Mouse (Mus musculus): ENCODE results near the gene Tenm3. TPM values are rescaled to one million over a fixed set of nuclear protein-coding genes. Genes with fewer than 3 reads are reported as not detected.

Gene Tenm3
- polyA plus RNA-seq, 1 experiment: 12.8 TPM

DNA sequence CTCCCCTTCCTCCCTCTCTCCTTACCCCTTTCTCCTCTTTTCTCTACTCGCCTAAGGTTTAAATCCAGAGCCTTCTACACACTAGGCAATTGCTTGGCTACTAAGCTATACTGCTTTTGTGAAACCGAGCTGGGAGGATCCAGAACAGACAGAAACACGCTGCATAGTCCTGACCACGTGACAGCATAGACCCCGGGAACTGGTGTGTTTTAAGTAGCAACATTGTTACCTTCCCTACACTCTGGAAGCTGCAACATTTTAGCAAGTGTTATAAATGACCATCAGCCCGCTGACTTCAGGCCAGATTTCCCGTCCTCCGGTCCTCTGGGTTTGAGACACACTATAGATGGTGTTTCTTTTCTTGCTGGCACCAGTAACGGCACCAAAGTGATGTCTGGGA, 640.1 kb downstream of the Tenm3 start:
- Histone ChIP-seq H3K79me2 (ENCODE audit: control insufficient read depth, insufficient read depth) (no peaks in the 10 kb centered on the region), H3K4me3 (no peak overlapping the region), H3ac (ENCODE audit: control insufficient read depth, insufficient read length) (no peak overlapping the region), H3K4me2 (ENCODE audit: low read depth) (no peak overlapping the region), H3K27me3 (ENCODE audit: control insufficient read depth, insufficient read depth, insufficient read length) (no peaks in the 10 kb centered on the region), H3K36me3 (ENCODE audit: control insufficient read depth, insufficient read depth) (no peaks in the 10 kb centered on the region)
- TF ChIP-seq POLR2AphosphoS2 (IDR thresholded peaks at IDR 0.05; ENCODE audit: insufficient read length, low read depth): no peak
- TF ChIP-seq CEBPB (IDR thresholded peaks at IDR 0.05; ENCODE audit: insufficient read depth, poor library complexity, severe bottlenecking): no peak
- TF ChIP-seq MAX (IDR thresholded peaks at IDR 0.05; ENCODE audit: low read depth): no peak
- no peak for TF ChIP-seq USF1 (IDR thresholded peaks at IDR 0.05; ENCODE audit: low read depth)
- no peak for TF ChIP-seq POLR2A (IDR thresholded peaks at IDR 0.05; ENCODE audit: insufficient read length, low read depth)
- no peak for TF ChIP-seq MYOG (IDR thresholded peaks at IDR 0.05; ENCODE audit: control insufficient read depth in 1 of 3, insufficient read depth in 1 of 3, insufficient read length in 2 of 3, low read depth in 2 of 3)
- no peak for TF ChIP-seq E2F4 (IDR thresholded peaks at IDR 0.05; ENCODE audit: insufficient read depth)
- no peak for TF ChIP-seq TCF3 (IDR thresholded peaks at IDR 0.05; ENCODE audit: insufficient read length, low read depth)
- TF ChIP-seq TCF12 (IDR thresholded peaks at IDR 0.05; ENCODE audit: insufficient read depth, poor library complexity, severe bottlenecking): no peak
- TF ChIP-seq MYOD1 (IDR thresholded peaks at IDR 0.05; ENCODE audit: control insufficient read depth in 1 of 3, insufficient read length in 2 of 3, low read depth in 2 of 3): no peak
- TF ChIP-seq SRF (IDR thresholded peaks at IDR 0.05; ENCODE audit: control insufficient read depth, insufficient read length, low read depth): no peak
- TF ChIP-seq REST (IDR thresholded peaks at IDR 0.05; ENCODE audit: insufficient read depth, insufficient read length): no peak

DNA sequence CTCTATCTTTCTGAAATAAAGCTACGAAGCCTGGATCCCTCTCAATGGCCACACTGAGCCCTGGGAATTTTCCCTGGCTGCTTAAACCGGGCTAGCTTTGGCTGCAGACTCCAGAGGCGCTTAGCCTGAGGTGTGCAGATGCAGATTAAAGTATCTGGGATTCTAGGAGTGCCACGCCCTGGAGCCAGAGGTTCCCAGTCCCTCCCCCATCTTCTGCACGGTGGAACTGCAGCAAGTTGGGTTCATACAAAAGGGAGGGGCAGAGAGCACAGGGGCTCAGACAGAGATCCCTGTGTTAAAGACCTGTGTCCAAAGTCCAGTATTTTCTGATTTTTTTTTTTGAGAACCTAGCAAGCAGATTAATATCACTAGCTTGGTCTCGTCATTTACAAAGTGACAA, 640.6 kb downstream of the Tenm3 start:
- no peaks in the 10 kb centered on the region for H3K79me2 ChIP-seq (ENCODE audit: control insufficient read depth, insufficient read depth)
- H3ac ChIP-seq (ENCODE audit: control insufficient read depth, insufficient read length): no peak overlapping the region
- TF ChIP-seq MYOG (IDR thresholded peaks at IDR 0.05; ENCODE audit: control insufficient read depth in 1 of 3, insufficient read depth in 1 of 3, insufficient read length in 2 of 3, low read depth in 2 of 3) (no peak), TCF12 (IDR thresholded peaks at IDR 0.05; ENCODE audit: insufficient read depth, poor library complexity, severe bottlenecking) (no peak), SRF (IDR thresholded peaks at IDR 0.05; ENCODE audit: control insufficient read depth, insufficient read length, low read depth) (no peak), CEBPB (IDR thresholded peaks at IDR 0.05; ENCODE audit: insufficient read depth, poor library complexity, severe bottlenecking) (no peak), POLR2AphosphoS2 (IDR thresholded peaks at IDR 0.05; ENCODE audit: insufficient read length, low read depth) (no peak), USF1 (IDR thresholded peaks at IDR 0.05; ENCODE audit: low read depth) (no peak), TCF3 (IDR thresholded peaks at IDR 0.05; ENCODE audit: insufficient read length, low read depth) (no peak), MAX (IDR thresholded peaks at IDR 0.05; ENCODE audit: low read depth) (no peak), E2F4 (IDR thresholded peaks at IDR 0.05; ENCODE audit: insufficient read depth) (no peak), MYOD1 (IDR thresholded peaks at IDR 0.05; ENCODE audit: control insufficient read depth in 1 of 3, insufficient read length in 2 of 3, low read depth in 2 of 3) (no peak), POLR2A (IDR thresholded peaks at IDR 0.05; ENCODE audit: insufficient read length, low read depth) (no peak), REST (IDR thresholded peaks at IDR 0.05; ENCODE audit: insufficient read depth, insufficient read length) (no peak)
- H3K27me3 ChIP-seq (ENCODE audit: control insufficient read depth, insufficient read depth, insufficient read length): no peaks in the 10 kb centered on the region
- no peaks in the 10 kb centered on the region for H3K36me3 ChIP-seq (ENCODE audit: control insufficient read depth, insufficient read depth)
- H3K4me3 ChIP-seq: no peak overlapping the region
- no peak overlapping the region for H3K4me2 ChIP-seq (ENCODE audit: low read depth)

DNA sequence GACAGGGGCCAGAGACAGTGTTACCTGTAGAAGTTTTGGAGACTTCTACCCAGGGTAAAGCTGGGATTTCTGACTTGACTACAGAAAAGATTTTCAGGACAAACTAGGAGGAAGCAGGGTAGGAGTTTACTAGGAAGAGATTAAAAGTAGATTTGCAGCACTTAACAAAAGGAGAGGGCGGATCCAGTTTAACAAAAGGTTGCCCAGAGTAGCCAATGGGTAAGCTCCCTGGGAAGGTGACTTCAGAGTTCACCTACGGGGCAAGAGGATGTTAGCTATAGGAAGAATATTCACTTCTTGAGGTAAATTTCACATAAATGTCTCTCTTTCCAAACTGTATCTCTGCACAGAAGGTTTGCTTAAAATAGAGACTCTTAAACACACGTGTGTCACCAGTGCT, 641.1 kb downstream of the Tenm3 start:
- no peak for TF ChIP-seq REST (IDR thresholded peaks at IDR 0.05; ENCODE audit: insufficient read depth, insufficient read length)
- no peak for TF ChIP-seq E2F4 (IDR thresholded peaks at IDR 0.05; ENCODE audit: insufficient read depth)
- no peak for TF ChIP-seq CEBPB (IDR thresholded peaks at IDR 0.05; ENCODE audit: insufficient read depth, poor library complexity, severe bottlenecking)
- no peak for TF ChIP-seq MYOG (IDR thresholded peaks at IDR 0.05; ENCODE audit: control insufficient read depth in 1 of 3, insufficient read depth in 1 of 3, insufficient read length in 2 of 3, low read depth in 2 of 3)
- no peak for TF ChIP-seq POLR2AphosphoS2 (IDR thresholded peaks at IDR 0.05; ENCODE audit: insufficient read length, low read depth)
- TF ChIP-seq MYOD1 (IDR thresholded peaks at IDR 0.05; ENCODE audit: control insufficient read depth in 1 of 3, insufficient read length in 2 of 3, low read depth in 2 of 3): no peak
- no peak for TF ChIP-seq TCF3 (IDR thresholded peaks at IDR 0.05; ENCODE audit: insufficient read length, low read depth)
- TF ChIP-seq TCF12 (IDR thresholded peaks at IDR 0.05; ENCODE audit: insufficient read depth, poor library complexity, severe bottlenecking): no peak
- TF ChIP-seq POLR2A (IDR thresholded peaks at IDR 0.05; ENCODE audit: insufficient read length, low read depth): no peak
- TF ChIP-seq SRF (IDR thresholded peaks at IDR 0.05; ENCODE audit: control insufficient read depth, insufficient read length, low read depth): no peak
- no peak for TF ChIP-seq MAX (IDR thresholded peaks at IDR 0.05; ENCODE audit: low read depth)
- no peak for TF ChIP-seq USF1 (IDR thresholded peaks at IDR 0.05; ENCODE audit: low read depth)
- Histone ChIP-seq H3K4me3 (no peak overlapping the region), H3ac (ENCODE audit: control insufficient read depth, insufficient read length) (no peak overlapping the region), H3K27me3 (ENCODE audit: control insufficient read depth, insufficient read depth, insufficient read length) (no peaks in the 10 kb centered on the region), H3K36me3 (ENCODE audit: control insufficient read depth, insufficient read depth) (no peaks in the 10 kb centered on the region), H3K79me2 (ENCODE audit: control insufficient read depth, insufficient read depth) (no peaks in the 10 kb centered on the region), H3K4me2 (ENCODE audit: low read depth) (no peak overlapping the region)

DNA sequence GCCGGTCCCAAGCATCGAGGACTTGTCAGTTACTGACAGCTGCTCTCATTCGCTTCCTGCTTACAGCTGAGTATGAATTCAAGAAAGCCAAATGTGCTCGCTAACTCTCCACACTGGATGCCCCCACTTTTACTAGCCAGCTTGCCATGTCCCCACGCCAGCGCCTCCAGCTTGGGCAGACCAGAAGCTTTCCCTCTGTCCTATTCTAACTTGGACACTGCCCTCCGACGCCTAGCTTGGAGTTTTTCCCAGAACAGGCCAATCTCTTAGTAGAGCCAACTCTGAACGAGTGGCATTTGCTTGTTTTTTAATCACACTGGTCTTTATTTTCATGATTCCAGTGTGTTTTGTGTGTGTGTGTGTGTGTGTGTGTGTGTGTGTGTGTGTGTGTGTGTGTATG, 644.6 kb downstream of the Tenm3 start:
- no peak overlapping the region for H3ac ChIP-seq (ENCODE audit: control insufficient read depth, insufficient read length)
- H3K4me3 ChIP-seq: no peak overlapping the region
- H3K27me3 ChIP-seq (ENCODE audit: control insufficient read depth, insufficient read depth, insufficient read length): no peaks in the 10 kb centered on the region
- no peak for TF ChIP-seq TCF3 (IDR thresholded peaks at IDR 0.05; ENCODE audit: insufficient read length, low read depth)
- no peak for TF ChIP-seq SRF (IDR thresholded peaks at IDR 0.05; ENCODE audit: control insufficient read depth, insufficient read length, low read depth)
- no peak for TF ChIP-seq CEBPB (IDR thresholded peaks at IDR 0.05; ENCODE audit: insufficient read depth, poor library complexity, severe bottlenecking)
- no peak for TF ChIP-seq TCF12 (IDR thresholded peaks at IDR 0.05; ENCODE audit: insufficient read depth, poor library complexity, severe bottlenecking)
- no peak for TF ChIP-seq MYOG (IDR thresholded peaks at IDR 0.05; ENCODE audit: control insufficient read depth in 1 of 3, insufficient read depth in 1 of 3, insufficient read length in 2 of 3, low read depth in 2 of 3)
- TF ChIP-seq MAX (IDR thresholded peaks at IDR 0.05; ENCODE audit: low read depth): no peak
- no peak for TF ChIP-seq POLR2AphosphoS2 (IDR thresholded peaks at IDR 0.05; ENCODE audit: insufficient read length, low read depth)
- no peak for TF ChIP-seq REST (IDR thresholded peaks at IDR 0.05; ENCODE audit: insufficient read depth, insufficient read length)
- TF ChIP-seq MYOD1 (IDR thresholded peaks at IDR 0.05; ENCODE audit: control insufficient read depth in 1 of 3, insufficient read length in 2 of 3, low read depth in 2 of 3): no peak
- no peak for TF ChIP-seq USF1 (IDR thresholded peaks at IDR 0.05; ENCODE audit: low read depth)
- no peak for TF ChIP-seq POLR2A (IDR thresholded peaks at IDR 0.05; ENCODE audit: insufficient read length, low read depth)
- TF ChIP-seq E2F4 (IDR thresholded peaks at IDR 0.05; ENCODE audit: insufficient read depth): no peak
- H3K36me3 ChIP-seq (ENCODE audit: control insufficient read depth, insufficient read depth): no peaks in the 10 kb centered on the region
- H3K79me2 ChIP-seq (ENCODE audit: control insufficient read depth, insufficient read depth): no peaks in the 10 kb centered on the region
- no peak overlapping the region for H3K4me2 ChIP-seq (ENCODE audit: low read depth)
